ENCODE assay signal across 8 mouse cellular contexts in the genomic region with DNA sequence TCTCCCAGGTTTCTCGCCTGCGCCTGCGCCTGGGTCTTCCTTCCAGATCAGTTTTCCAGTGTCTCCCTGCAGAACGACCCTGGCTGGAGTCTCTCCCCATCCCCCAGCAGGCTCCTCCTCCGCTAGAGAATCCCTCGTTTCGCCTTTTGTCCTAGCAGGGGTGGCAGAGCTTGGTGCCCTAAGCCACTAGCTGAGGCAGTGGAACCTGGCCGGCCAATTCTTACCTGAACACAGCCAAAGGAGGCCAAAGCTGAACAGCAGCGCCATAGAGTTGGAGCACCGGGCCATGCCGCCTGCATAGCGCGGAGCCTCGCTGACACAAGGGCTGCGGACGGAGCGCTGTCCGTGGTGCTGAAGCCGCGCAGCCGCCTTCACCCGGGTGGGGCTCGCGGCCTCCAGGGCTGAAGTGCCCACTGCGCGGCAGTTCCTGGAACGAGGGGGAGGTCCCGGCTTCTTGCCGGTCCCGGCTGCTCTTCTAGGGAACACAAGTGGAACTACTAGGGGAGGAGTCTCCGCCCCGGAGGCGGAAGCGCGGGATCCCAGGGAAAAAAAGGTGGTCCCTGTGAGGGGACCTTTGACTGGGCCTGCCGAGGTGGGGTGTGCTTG. TPM values are rescaled to one million over a fixed set of nuclear protein-coding genes. Genes with fewer than 3 reads are reported as not detected.
DNase-seq lines count a peak whose midpoint lies in the region; ATAC-seq and TF ChIP-seq lines count a peak whose summit lies in the region.

A gene (minus strand): TSS at position 514 of the 606 bp plus-strand sequence.

- H3K9ac ChIP-seq in ES-E14 (ENCODE audit: insufficient read depth, low read depth, low read length, poor library complexity, severe bottlenecking), result no peak within 1 kb of the TSS
- peak within 1 kb of the TSS; percentile 79 for H3K9ac ChIP-seq in forebrain, embryonic 15.5 days (replicated peaks)
- peak within 1 kb of the TSS; percentile 79 for H3K9ac ChIP-seq in neural tube, embryonic 14.5 days (replicated peaks; ENCODE audit: low read depth, low read length)

- no peak for TF ChIP-seq POLR2A in lung, adult 2 months (IDR thresholded peaks at IDR 0.05; ENCODE audit: borderline replicate concordance, extremely low read depth, low read depth, low read length)

- no peaks in the 10 kb centered on the region for H3K9me3 ChIP-seq in ES-E14 (ENCODE audit: control insufficient read depth, insufficient read depth, low read depth, low read length)
- no peaks in the 10 kb centered on the region for H3K9me3 ChIP-seq in forebrain, embryonic 15.5 days
- no peaks in the 10 kb centered on the region for H3K9me3 ChIP-seq in neural tube, embryonic 14.5 days (ENCODE audit: control insufficient read depth, low read length)

- WGBS in forebrain, embryonic 15.5 days, result 1% methylated on average over 36 of the region's 36 CpGs
- WGBS in lung, adult 2 months, result 1% methylated on average over 36 of the region's 36 CpGs
- under 1% methylated on average over 30 of the region's 36 CpGs for WGBS in neural tube, embryonic 14.5 days

- intact Hi-C loops in heart, postnatal 14 days (cut with DNase I), result no loop called here

- H3K27me3 ChIP-seq in forebrain, embryonic 15.5 days, result no peaks in the 10 kb centered on the region
- no peaks in the 10 kb centered on the region for H3K27me3 ChIP-seq in neural tube, embryonic 14.5 days (ENCODE audit: control insufficient read depth, insufficient read depth, low read length)

- peaks cover 2% of the 10 kb centered on the region; the same call in 1 of the 2 replicates for H3K36me3 ChIP-seq in ES-E14 (ENCODE audit: control insufficient read depth, insufficient read depth, low read length, poor library complexity, severe bottlenecking)
- H3K36me3 ChIP-seq in forebrain, embryonic 15.5 days, result peaks cover 26% of the 10 kb centered on the region
- peaks cover 7% of the 10 kb centered on the region for H3K36me3 ChIP-seq in neural tube, embryonic 14.5 days (ENCODE audit: control insufficient read depth, insufficient read depth, low read length)

- TF ChIP-seq CTCF in lung, adult 2 months (IDR thresholded peaks at IDR 0.05; ENCODE audit: insufficient read depth, low read length), result no peak

- peak; percentile 74 for DNase-seq in ES-E14 (ENCODE audit: low read depth, low spot score)
- peak; percentile 68 for DNase-seq in cerebellum, adult 11-12 months
- peak; percentile 87 to 91 for DNase-seq in heart, postnatal 14 days
- peak; percentile 82 to 86 for DNase-seq in kidney, postnatal 25 days
- DNase-seq in lung, adult 2 months, result peak; percentile 72
- peak; percentile 80 for DNase-seq in testis, postnatal 14 days (ENCODE audit: low spot score)

- H3K4me3 ChIP-seq in ES-E14 (ENCODE audit: insufficient read depth in 1 of 2, low read depth in 1 of 2, low read length in 2 of 2, poor library complexity in 1 of 2, severe bottlenecking in 1 of 2), result peak within 1 kb of the TSS; percentile 35 to 65
- H3K4me3 ChIP-seq in forebrain, embryonic 15.5 days, result peak within 1 kb of the TSS; percentile 64
- no peak within 1 kb of the TSS for H3K4me3 ChIP-seq in lung, adult 2 months (replicated peaks; ENCODE audit: extremely low read depth, low read depth, low read length)
- H3K4me3 ChIP-seq in neural tube, embryonic 14.5 days (ENCODE audit: low read depth, low read length), result peak within 1 kb of the TSS; percentile 64

- in situ Hi-C loops in ES-E14 (cut with MboI; ENCODE audit: low sequenced_read_pairs in 2 of 2, unreplicated experiment in 2 of 2), result loop anchor here in 1 of 2 experiments (10.0 kb wide), 1 partner anchor 249 kb away; no protein-coding TSS in a partner anchor

- peaks cover 0 to 8% of the 10 kb centered on the region in 2 experiments; a peak in 1 of 4 replicates for H3K4me1 ChIP-seq in ES-E14 (ENCODE audit: control insufficient read depth in 2 of 2, insufficient read depth in 2 of 2, low read length in 2 of 2, poor library complexity in 1 of 2)
- H3K4me1 ChIP-seq in forebrain, embryonic 15.5 days, result peaks cover 41% of the 10 kb centered on the region
- no peaks in the 10 kb centered on the region for H3K4me1 ChIP-seq in lung, adult 2 months (ENCODE audit: control insufficient read depth, insufficient read depth, low read length)
- peaks cover 22% of the 10 kb centered on the region for H3K4me1 ChIP-seq in neural tube, embryonic 14.5 days (ENCODE audit: control insufficient read depth, insufficient read depth, low read length)

- H3K27ac ChIP-seq in ES-E14 (ENCODE audit: insufficient read depth, low read depth, low read length, poor library complexity, severe bottlenecking), result no peak within 1 kb of the TSS
- peak within 1 kb of the TSS; percentile 81 for H3K27ac ChIP-seq in forebrain, embryonic 15.5 days (replicated peaks)
- H3K27ac ChIP-seq in neural tube, embryonic 14.5 days (ENCODE audit: low read depth, low read length), result peak within 1 kb of the TSS; percentile 86

- peak; percentile 77 for ATAC-seq in forebrain, embryonic 15.5 days (replicated peaks)
- peak; percentile 80 for ATAC-seq in neural tube, embryonic 14.5 days (ENCODE audit: low read depth)

- H3K4me2 ChIP-seq in forebrain, embryonic 15.5 days (replicated peaks), result peak within 1 kb of the TSS; percentile 49
- H3K4me2 ChIP-seq in neural tube, embryonic 14.5 days (ENCODE audit: low read depth, low read length), result peak within 1 kb of the TSS; percentile 44

TF ChIP-seq in ES-E14, 5 proteins besides CTCF, POLR2A, EP300 and RAD21:
- TF ChIP-seq CHD2 (IDR thresholded peaks at IDR 0.05; ENCODE audit: low read depth, low read length), result no peak
- TF ChIP-seq HCFC1 (IDR thresholded peaks at IDR 0.05; ENCODE audit: borderline replicate concordance, insufficient read depth, low read length), result no peak
- no peak for TF ChIP-seq ZNF384 (IDR thresholded peaks at IDR 0.05; ENCODE audit: low read depth, low read length)
- TF ChIP-seq MAFK (IDR thresholded peaks at IDR 0.05; ENCODE audit: insufficient read depth, low read depth, low read length), result no peak
- no peak for TF ChIP-seq ZC3H11A (IDR thresholded peaks at IDR 0.05; ENCODE audit: borderline replicate concordance, low read depth, low read length)

RNA-seq across cellular contexts. Expression of the gene that starts here (rescaled TPM):
- 0.67 and 2.1 TPM in 2 replicates for total RNA-seq in ES-E14 (2012; rRNA removed)
- polyA plus RNA-seq in forebrain, embryonic 15.5 days (2015; fragmentation: Nextera tagmentation; extraction: Ambion mirVana), result 25.9 and 26.8 TPM in 2 replicates
- under 1 TPM; 0.20 to 0.29 TPM for total RNA-seq in heart, postnatal 14 days (2021)
- 0.60 and 0.70 TPM in 2 replicates for polyA plus RNA-seq in lung, adult 2 months (2012; rRNA removed)
- polyA plus RNA-seq in neural tube, embryonic 14.5 days (2014; fragmentation: Nextera tagmentation; extraction: Ambion mirVana), result 24.5 and 29.9 TPM in 2 replicates

Comparison
In these comparisons a context has a peak if more than half of its experiments do, and no peak if none do; other contexts are left out.
1. RNA of the gene that starts here (polyA plus RNA-seq): 25.9 to 26.8 TPM in forebrain, embryonic 15.5 days and 24.5 to 29.9 TPM in neural tube, embryonic 14.5 days; 0.60 to 0.70 TPM in lung, adult 2 months; every median in the first group is over 10 times any median in the second.
2. Peak in DNase-seq in heart, postnatal 14 days; RNA of the gene not detected or under 1 TPM.
3. Peak in DNase-seq in lung, adult 2 months; RNA of the gene not detected or under 1 TPM.
4. Peak in every context shown above with its lines, with median percentiles within 50 percentile points of each other: DNase-seq.